ENCODE assay signal across 19 mouse cellular contexts in genomic region chr1:106183701-106184100, GRCm38 (mm10). TPM values are rescaled to one million over a fixed set of nuclear protein-coding genes. Genes with fewer than 3 reads are reported as not detected.
DNase-seq lines count a peak whose midpoint lies in the region; ATAC-seq lines count a peak whose summit lies in the region.
"Had no signal": no experiment of that assay in that cellular context is flagged by ENCODE, and none has a peak within 500 bp of the region (broad histone marks: within the 10 kb centered on the region; RNA-seq: fewer than 3 reads in every experiment).

No protein-coding gene starts in this region.

- 92% methylated on average over 2 of the region's 2 CpGs for WGBS in heart, embryonic 10.5 days
- 87% methylated on average over 2 of the region's 2 CpGs for WGBS in heart, embryonic 12.5 days
- WGBS in midbrain, embryonic 11.5 days, result 91% methylated on average over 2 of the region's 2 CpGs
- WGBS in midbrain, embryonic 14.5 days, result 90% methylated on average over 2 of the region's 2 CpGs

- no peak for ATAC-seq in heart, embryonic 12.5 days (ENCODE audit: insufficient number of reproducible peaks, low FRiP score)
- no peak for ATAC-seq in midbrain, embryonic 11.5 days (ENCODE audit: low FRiP score)
- no peak for ATAC-seq in midbrain, embryonic 14.5 days (ENCODE audit: low FRiP score, low TSS enrichment)
- ATAC-seq: forebrain, embryonic 13.5 days; forebrain, embryonic 15.5 days had no signal

- intact Hi-C loops in heart, postnatal 25 days (cut with DNase I), result no loop called here

- H3K4me3 ChIP-seq in heart, embryonic 10.5 days, result no peak overlapping the region
- H3K4me3 ChIP-seq in heart, embryonic 12.5 days, result no peak overlapping the region
- H3K4me3 ChIP-seq in midbrain, embryonic 11.5 days (ENCODE audit: low read depth, low read length), result no peak overlapping the region
- no peak overlapping the region for H3K4me3 ChIP-seq in midbrain, embryonic 14.5 days (replicated peaks; ENCODE audit: low read depth, low read length)
- H3K4me3 ChIP-seq: embryonic facial prominence, embryonic 10.5 days; embryonic facial prominence, embryonic 12.5 days; forebrain, embryonic 13.5 days; forebrain, embryonic 15.5 days had no signal

- no peaks in the 10 kb centered on the region for H3K9me3 ChIP-seq in heart, embryonic 10.5 days
- no peaks in the 10 kb centered on the region for H3K9me3 ChIP-seq in heart, embryonic 12.5 days (replicated peaks)
- H3K9me3 ChIP-seq in midbrain, embryonic 11.5 days (ENCODE audit: control insufficient read depth, low read length), result no peaks in the 10 kb centered on the region
- H3K9me3 ChIP-seq in midbrain, embryonic 14.5 days (ENCODE audit: control insufficient read depth, low read length), result no peaks in the 10 kb centered on the region
- H3K9me3 ChIP-seq: embryonic facial prominence, embryonic 10.5 days; embryonic facial prominence, embryonic 12.5 days; forebrain, embryonic 13.5 days; forebrain, embryonic 15.5 days had no signal

- H3K36me3 ChIP-seq in heart, embryonic 10.5 days, result no peaks in the 10 kb centered on the region
- H3K36me3 ChIP-seq in heart, embryonic 12.5 days, result no peaks in the 10 kb centered on the region
- no peaks in the 10 kb centered on the region for H3K36me3 ChIP-seq in midbrain, embryonic 11.5 days (ENCODE audit: control insufficient read depth, insufficient read depth, low read length)
- no peaks in the 10 kb centered on the region for H3K36me3 ChIP-seq in midbrain, embryonic 14.5 days (ENCODE audit: control insufficient read depth, insufficient read depth, low read length)
- H3K36me3 ChIP-seq: embryonic facial prominence, embryonic 10.5 days; embryonic facial prominence, embryonic 12.5 days; forebrain, embryonic 15.5 days had no signal

- H3K9ac ChIP-seq in heart, embryonic 12.5 days, result no peak overlapping the region
- no peak overlapping the region for H3K9ac ChIP-seq in midbrain, embryonic 11.5 days (ENCODE audit: low read length)
- no peak overlapping the region for H3K9ac ChIP-seq in midbrain, embryonic 14.5 days (replicated peaks; ENCODE audit: low read length)
- H3K9ac ChIP-seq: embryonic facial prominence, embryonic 12.5 days; forebrain, embryonic 13.5 days; forebrain, embryonic 15.5 days had no signal

- H3K27ac ChIP-seq in heart, embryonic 10.5 days, result peak overlapping the region; percentile 60; the same call in 1 of the 2 replicates
- 0 out of 2 replicates have a peak overlapping the region, but pooled peaks have one; percentile 18 for H3K27ac ChIP-seq in heart, embryonic 12.5 days (ENCODE audit: poor library complexity, severe bottlenecking)
- no peak overlapping the region for H3K27ac ChIP-seq in midbrain, embryonic 11.5 days (ENCODE audit: low read depth, low read length)
- H3K27ac ChIP-seq in midbrain, embryonic 14.5 days (replicated peaks; ENCODE audit: low read depth, low read length), result no peak overlapping the region
- H3K27ac ChIP-seq: embryonic facial prominence, embryonic 10.5 days; embryonic facial prominence, embryonic 12.5 days; forebrain, embryonic 13.5 days; forebrain, embryonic 15.5 days had no signal

- no peak overlapping the region for H3K4me2 ChIP-seq in heart, embryonic 12.5 days
- H3K4me2 ChIP-seq in midbrain, embryonic 11.5 days, result no peak overlapping the region
- no peak overlapping the region for H3K4me2 ChIP-seq in midbrain, embryonic 14.5 days (ENCODE audit: low read length)
- H3K4me2 ChIP-seq: embryonic facial prominence, embryonic 12.5 days; forebrain, embryonic 13.5 days; forebrain, embryonic 15.5 days had no signal

- no peaks in the 10 kb centered on the region for H3K27me3 ChIP-seq in heart, embryonic 10.5 days (ENCODE audit: insufficient read depth, poor library complexity, severe bottlenecking)
- no peaks in the 10 kb centered on the region for H3K27me3 ChIP-seq in heart, embryonic 12.5 days (replicated peaks)
- H3K27me3 ChIP-seq in midbrain, embryonic 11.5 days (ENCODE audit: control insufficient read depth, insufficient read depth, low read length), result no peaks in the 10 kb centered on the region
- no peaks in the 10 kb centered on the region for H3K27me3 ChIP-seq in midbrain, embryonic 14.5 days (ENCODE audit: control insufficient read depth, insufficient read depth, low read length)
- H3K27me3 ChIP-seq: embryonic facial prominence, embryonic 12.5 days; forebrain, embryonic 13.5 days; forebrain, embryonic 15.5 days had no signal

- DNase-seq in heart, embryonic 10.5 days (ENCODE audit: low spot score), result no peak
- no peak for DNase-seq in heart, adult 18-20 months
- DNase-seq in heart, postnatal 25 days (ENCODE audit: low spot score), result no peak
- DNase-seq in midbrain, embryonic 11.5 days (ENCODE audit: low spot score, missing footprints), result peak; percentile 51
- DNase-seq in midbrain, embryonic 14.5 days, result no peak
- no peak for DNase-seq in layer of hippocampus, adult 9-10 months (ENCODE audit: low spot score)
- DNase-seq: adrenal gland, adult 2 months; adrenal gland, postnatal 10 days; adrenal gland, postnatal 25 days; cerebellum, adult 11-12 months; cerebellum, adult 2 months; cerebellum, adult 9-10 months; cerebellum, postnatal 10 days; cerebellum, postnatal 25 days had no signal

- peaks cover 27% of the 10 kb centered on the region; the same call in 1 of the 2 replicates for H3K4me1 ChIP-seq in heart, embryonic 10.5 days
- H3K4me1 ChIP-seq in heart, embryonic 12.5 days (replicated peaks), result peaks cover 21% of the 10 kb centered on the region; the same call in 1 of the 2 replicates
- no peaks in the 10 kb centered on the region for H3K4me1 ChIP-seq in midbrain, embryonic 11.5 days (ENCODE audit: control insufficient read depth, insufficient read depth, low read length)
- 0 out of 2 replicates have a peak, but pooled peaks cover 3% of the 10 kb centered on the region for H3K4me1 ChIP-seq in midbrain, embryonic 14.5 days (ENCODE audit: control insufficient read depth, insufficient read depth, low read length)

RNA-seq across cellular contexts. Expression of gene Phlpp1, which starts 12.1 kb away (rescaled TPM):
- polyA plus RNA-seq in heart, embryonic 10.5 days (2016; fragmentation: Nextera tagmentation; extraction: Ambion mirVana), result 4.2 and 4.5 TPM in 2 replicates
- 10 to 100 TPM; 16.3 to 19.1 TPM for total RNA-seq in heart, adult 18-20 months (2021)
- polyA plus RNA-seq in heart, embryonic 12.5 days (2016; fragmentation: Nextera tagmentation; extraction: Ambion mirVana), result 4.4 and 4.8 TPM in 2 replicates
- total RNA-seq in heart, postnatal 25 days (2021), result 10 to 100 TPM; 15.9 to 19.0 TPM
- 6.2 and 6.8 TPM in 2 replicates for polyA plus RNA-seq in midbrain, embryonic 11.5 days (2014; fragmentation: Nextera tagmentation; extraction: Ambion mirVana)
- 9.9 and 10.7 TPM in 2 replicates for polyA plus RNA-seq in midbrain, embryonic 14.5 days (2014; fragmentation: Nextera tagmentation; extraction: Ambion mirVana)

Comparison
In these comparisons a context has a peak if more than half of its experiments do, and no peak if none do; other contexts are left out.
1. H3K27ac ChIP-seq: peak in heart, embryonic 10.5 days (single experiment) and heart, embryonic 12.5 days (single experiment); none in midbrain, embryonic 11.5 days (single experiment) and midbrain, embryonic 14.5 days (single experiment).